Comparison of ENCODE assay signal across 9 mouse cellular contexts in the genomic region with DNA sequence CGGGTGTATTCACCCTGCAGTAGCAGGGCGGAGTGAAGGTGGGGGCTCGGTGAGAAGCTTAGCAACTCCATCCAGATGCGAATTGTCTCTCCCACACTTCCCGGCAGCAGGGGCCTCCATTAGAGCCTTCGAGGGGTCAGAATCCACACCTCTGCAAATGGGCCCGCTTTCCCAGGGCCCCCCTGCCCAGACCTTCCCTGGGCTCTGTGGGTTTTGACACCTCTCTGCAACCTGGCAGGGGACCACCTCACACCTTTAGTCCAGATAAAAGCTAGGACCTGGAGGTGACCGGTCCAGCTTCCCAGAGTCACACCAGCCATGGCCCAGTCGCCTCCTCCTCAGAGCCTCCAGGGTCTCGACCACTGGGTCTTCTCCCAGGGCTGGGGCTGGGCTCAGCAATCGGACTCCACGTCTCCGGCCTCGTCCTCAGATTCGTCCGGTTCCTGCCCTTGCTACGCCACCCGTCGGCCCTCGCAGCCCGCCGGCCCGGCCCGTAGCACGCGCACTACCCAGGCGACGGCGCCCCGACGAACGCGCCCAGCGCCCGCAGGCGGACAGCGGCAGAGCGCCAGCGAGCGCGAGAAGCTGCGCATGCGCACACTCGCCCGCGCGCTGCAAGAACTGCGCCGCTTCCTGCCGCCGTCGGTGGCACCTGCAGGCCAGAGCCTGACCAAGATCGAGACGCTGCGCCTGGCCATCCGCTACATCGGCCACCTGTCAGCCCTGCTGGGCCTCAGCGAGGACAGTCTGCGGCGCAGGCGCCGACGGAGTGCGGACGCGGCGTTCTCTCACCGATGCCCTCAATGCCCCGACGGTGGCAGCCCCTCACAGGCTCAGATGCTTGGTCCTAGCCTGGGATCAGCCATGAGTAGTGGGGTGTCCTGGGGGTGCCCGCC. TPM values are rescaled to one million over a fixed set of nuclear protein-coding genes. Genes with fewer than 3 reads are reported as not detected.
DNase-seq lines count a peak whose midpoint lies in the region; ATAC-seq and TF ChIP-seq lines count a peak whose summit lies in the region.
"Had no signal": no experiment of that assay in that cellular context is flagged by ENCODE, and none has a peak within 500 bp of the region (broad histone marks: within the 10 kb centered on the region; RNA-seq: fewer than 3 reads in every experiment).

TSS of gene Mesp2 (plus strand) at position 117 of the 896 bp plus-strand sequence.

- DNase-seq in A20 (ENCODE audit: low read depth, low spot score), result peak; percentile 59
- DNase-seq in heart, postnatal 36 days, result peak; percentile 73 to 75
- peak; percentile 82 to 90 for DNase-seq in kidney, postnatal 4 days
- DNase-seq in liver, postnatal 0 days, result peak; percentile 73

- H3K36me3 ChIP-seq in forebrain, embryonic 15.5 days, result no peaks in the 10 kb centered on the region
- no peaks in the 10 kb centered on the region for H3K36me3 ChIP-seq in liver, postnatal 0 days (replicated peaks; ENCODE audit: insufficient read depth, low read length)
- H3K36me3 ChIP-seq in neural tube, embryonic 13.5 days, result no peaks in the 10 kb centered on the region
- H3K36me3 ChIP-seq in stomach, embryonic 15.5 days, result no peaks in the 10 kb centered on the region

- intact Hi-C loops in heart, postnatal 36 days (cut with DNase I), result no loop called here

- peak within 1 kb of the TSS; percentile 76 for H3K4me2 ChIP-seq in forebrain, embryonic 15.5 days (replicated peaks)
- peak within 1 kb of the TSS; percentile 52 for H3K4me2 ChIP-seq in liver, postnatal 0 days (ENCODE audit: low read depth, low read length)
- peak within 1 kb of the TSS; percentile 58 for H3K4me2 ChIP-seq in neural tube, embryonic 13.5 days
- peak within 1 kb of the TSS; percentile 73 for H3K4me2 ChIP-seq in stomach, embryonic 15.5 days

- no peak for TF ChIP-seq POLR2A in bone marrow macrophage, adult 2 months (IDR thresholded peaks at IDR 0.05; ENCODE audit: borderline replicate concordance, low read depth, low read length)

- peak within 1 kb of the TSS; percentile 57 for H3K9ac ChIP-seq in forebrain, embryonic 15.5 days (replicated peaks)
- no peak within 1 kb of the TSS for H3K9ac ChIP-seq in liver, postnatal 0 days (replicated peaks)
- peak within 1 kb of the TSS; percentile 68 for H3K9ac ChIP-seq in neural tube, embryonic 13.5 days
- peak within 1 kb of the TSS; percentile 32; the same call in 1 of the 2 replicates for H3K9ac ChIP-seq in stomach, embryonic 15.5 days

- H3K4me3 ChIP-seq in bone marrow macrophage, adult 2 months (ENCODE audit: insufficient read depth, low read length), result peak within 1 kb of the TSS; percentile 42
- H3K4me3 ChIP-seq in forebrain, embryonic 15.5 days, result peak within 1 kb of the TSS; percentile 44
- H3K4me3 ChIP-seq in liver, postnatal 0 days (ENCODE audit: low read depth, low read length), result no peak within 1 kb of the TSS
- peak within 1 kb of the TSS; percentile 36 for H3K4me3 ChIP-seq in neural tube, embryonic 13.5 days
- peak within 1 kb of the TSS; percentile 39 for H3K4me3 ChIP-seq in stomach, embryonic 15.5 days (replicated peaks)

- H3K27ac ChIP-seq in bone marrow macrophage, adult 2 months (ENCODE audit: insufficient read depth, low read depth, low read length), result no peak within 1 kb of the TSS
- no peak within 1 kb of the TSS for H3K27ac ChIP-seq in forebrain, embryonic 15.5 days (replicated peaks)
- H3K27ac ChIP-seq in liver, postnatal 0 days (ENCODE audit: low read depth), result no peak within 1 kb of the TSS
- H3K27ac ChIP-seq in neural tube, embryonic 13.5 days (replicated peaks), result no peak within 1 kb of the TSS
- H3K27ac ChIP-seq in stomach, embryonic 15.5 days, result no peak within 1 kb of the TSS

- TF ChIP-seq EP300 in liver, postnatal 0 days (IDR thresholded peaks at IDR 0.05; ENCODE audit: low read depth), result no peak

- peak; percentile 75 for ATAC-seq in forebrain, embryonic 15.5 days (replicated peaks)
- peak; percentile 64 for ATAC-seq in liver, postnatal 0 days
- peak; percentile 83 for ATAC-seq in neural tube, embryonic 13.5 days (ENCODE audit: low read depth)
- ATAC-seq in stomach, embryonic 15.5 days (ENCODE audit: insufficient read depth, low FRiP score, low read depth), result peak; percentile 41; the same call in 1 of the 2 replicates

- no peak for TF ChIP-seq CTCF in bone marrow macrophage, adult 2 months (IDR thresholded peaks at IDR 0.05; ENCODE audit: low read depth, low read length)
- no peak for TF ChIP-seq CTCF in liver, postnatal 0 days (IDR thresholded peaks at IDR 0.05; ENCODE audit: low read depth)

- H3K4me1 ChIP-seq in bone marrow macrophage, adult 2 months (ENCODE audit: control insufficient read depth, insufficient read depth, low read length), result peaks cover 2% of the 10 kb centered on the region
- H3K4me1 ChIP-seq in forebrain, embryonic 15.5 days, result peaks cover 8% of the 10 kb centered on the region
- H3K4me1 ChIP-seq in liver, postnatal 0 days (ENCODE audit: insufficient read depth), result peaks cover 3% of the 10 kb centered on the region
- peaks cover 7% of the 10 kb centered on the region; the same call in 1 of the 2 replicates for H3K4me1 ChIP-seq in neural tube, embryonic 13.5 days (replicated peaks)
- H3K4me1 ChIP-seq in stomach, embryonic 15.5 days, result 0 out of 2 replicates have a peak, but pooled peaks cover 16% of the 10 kb centered on the region

- H3K27me3 ChIP-seq in forebrain, embryonic 15.5 days, result 0 out of 2 replicates have a peak, but pooled peaks cover 3% of the 10 kb centered on the region
- peaks cover 17% of the 10 kb centered on the region for H3K27me3 ChIP-seq in liver, postnatal 0 days (ENCODE audit: insufficient read depth, low read length)
- H3K27me3 ChIP-seq in neural tube, embryonic 13.5 days, result peaks cover 37% of the 10 kb centered on the region
- peaks cover 17% of the 10 kb centered on the region for H3K27me3 ChIP-seq in stomach, embryonic 15.5 days (replicated peaks)

- no peaks in the 10 kb centered on the region for H3K9me3 ChIP-seq in forebrain, embryonic 15.5 days
- H3K9me3 ChIP-seq in liver, postnatal 0 days (ENCODE audit: low read length), result no peaks in the 10 kb centered on the region
- no peaks in the 10 kb centered on the region for H3K9me3 ChIP-seq in neural tube, embryonic 13.5 days
- H3K9me3 ChIP-seq in stomach, embryonic 15.5 days, result no peaks in the 10 kb centered on the region

- WGBS in forebrain, embryonic 15.5 days, result 19% methylated on average over 71 of the region's 71 CpGs
- 13% methylated on average over 67 of the region's 71 CpGs for WGBS in liver, postnatal 0 days (ENCODE audit: insufficient replicate concordance)
- 20% methylated on average over 71 of the region's 71 CpGs for WGBS in neural tube, embryonic 13.5 days
- 11% methylated on average over 71 of the region's 71 CpGs for WGBS in stomach, embryonic 15.5 days

RNA-seq across cellular contexts. Expression of gene Mesp2, which starts in this region (rescaled TPM):
- not detected in 2 replicates for polyA plus RNA-seq in bone marrow macrophage, adult 2 months (2012; ENCODE audit: insufficient read depth, insufficient read length, missing spikeins)
- 1.5 and 2.2 TPM in 2 replicates for polyA plus RNA-seq in forebrain, embryonic 15.5 days (2015; fragmentation: Nextera tagmentation; extraction: Ambion mirVana)
- total RNA-seq in heart, postnatal 36 days (2021), result under 1 TPM in 1 of 2 experiments, not detected in 1; 0.14 TPM
- 0.07 TPM in 1 of 2 replicates, not detected in the other for polyA plus RNA-seq in liver, postnatal 0 days (2015; fragmentation: Nextera tagmentation; extraction: Ambion mirVana)
- polyA plus RNA-seq in neural tube, embryonic 13.5 days (2015; fragmentation: Nextera tagmentation; extraction: Ambion mirVana), result 0.96 and 1.0 TPM in 2 replicates
- 1.4 and 1.9 TPM in 2 replicates for polyA plus RNA-seq in stomach, embryonic 15.5 days (2015; fragmentation: Nextera tagmentation; extraction: Ambion mirVana)
- total RNA-seq: MEL had no signal

Comparison
In these comparisons a context has a peak if more than half of its experiments do, and no peak if none do; other contexts are left out.
1. Peak in DNase-seq in heart, postnatal 36 days; RNA of the gene not detected or under 1 TPM.
2. Peak in DNase-seq, ATAC-seq and H3K4me2 ChIP-seq in liver, postnatal 0 days; RNA of the gene not detected or under 1 TPM.